Mouse (Mus musculus) monocyte, adult 59 days (primary cell): ENCODE data around the gene A1bg. TPM values are rescaled to one million over a fixed set of nuclear protein-coding genes. Genes with fewer than 3 reads are reported as not detected.

Experiments
- total RNA-seq, 2 experiments: library from RNA; stranded (reverse); gene quantifications; one replicate each; pipeline ENCODE4 v1.2.4; 2023

A1bg gene
- not detected for total RNA-seq

DNA sequence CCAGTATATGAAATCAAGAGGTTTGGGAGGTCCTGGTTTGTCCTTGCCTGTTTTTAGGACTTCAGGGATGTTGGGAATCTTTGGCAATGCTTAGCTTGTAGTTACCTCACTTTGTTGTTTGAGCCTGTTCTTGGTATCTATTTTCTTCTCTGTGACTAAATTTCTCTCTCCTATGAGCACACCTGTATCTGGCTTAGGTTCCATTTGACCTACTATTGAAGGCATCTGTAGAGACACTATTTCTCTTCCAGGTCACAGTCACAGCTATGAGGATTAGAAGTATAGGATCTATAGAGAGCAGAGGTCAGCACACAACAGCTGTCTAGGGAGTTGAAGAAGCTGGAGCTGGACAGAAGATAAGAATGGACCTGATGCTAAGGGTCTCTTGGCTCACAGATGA, at the start of gene A1bg:
A1bg (minus strand) TSS at position 101 of the 400 bp plus-strand sequence.

DNA sequence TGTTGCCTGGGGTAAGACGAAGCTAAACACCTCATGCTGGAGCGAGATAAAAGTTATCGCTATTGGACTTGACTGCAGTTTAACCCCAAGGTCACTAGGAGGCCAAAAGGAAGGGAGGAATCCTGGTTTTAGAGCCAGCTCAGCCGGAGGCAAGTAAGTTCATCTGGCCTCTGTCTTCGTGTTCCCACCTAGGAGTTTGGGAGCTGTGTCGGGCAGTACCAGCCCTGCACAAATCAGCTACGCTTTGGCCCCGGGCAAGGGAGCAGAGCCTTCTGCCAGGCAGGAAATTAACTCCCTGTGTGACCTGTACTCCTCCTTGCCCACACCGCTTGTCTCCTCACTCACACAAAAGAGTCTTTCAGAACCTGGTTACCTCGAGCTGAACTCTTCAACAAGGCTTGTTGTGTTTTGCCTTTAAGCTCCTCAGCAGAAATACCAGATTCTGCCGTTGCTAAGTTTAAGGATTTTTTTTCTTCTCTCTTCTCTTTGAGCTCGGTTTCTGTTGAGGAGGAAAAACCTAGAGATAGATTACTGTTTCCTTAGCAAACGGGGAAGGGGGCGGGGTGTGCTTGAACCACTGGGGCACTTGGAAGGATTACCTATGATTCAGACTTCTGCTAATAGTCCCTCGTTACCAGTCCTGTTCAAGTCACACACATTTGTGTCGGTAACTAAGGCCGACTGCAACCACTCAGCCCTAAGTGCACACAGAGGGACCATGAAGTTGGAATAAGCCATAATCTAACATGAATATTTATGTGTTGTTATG, 69.4 kb downstream of the A1bg start, which contains the start of gene Fam84b:
Fam84b (minus strand) TSS at position 548 of the 769 bp plus-strand sequence.

Other genes starting within 250 kb of the A1bg start
- gene Fam84b, start 69.2 kb downstream of the A1bg start, total RNA-seq, result 10 to 100 TPM in 1 of 2 experiments, 1 to 10 TPM in 1; 9.8 to 10.4 TPM